Mouse (Mus musculus): ENCODE measurements at regions not wholly inside any gene's neighbourhood (a gene's known extent, or its start where the extent isn't known, plus 50 kb on each side); places are given as distances from the start of the nearest gene placed in this dataset.
"Not testable (repeated sequence)": the region's sequence is repeated elsewhere in the genome, so short reads cannot be mapped to it uniquely, and the experiment has no call there.

- no peaks in the 10 kb centered on the region for H3K27me3 ChIP-seq (ENCODE audit: control insufficient read depth, insufficient read depth, low read length)
- no peaks in the 10 kb centered on the region for H3K4me1 ChIP-seq (ENCODE audit: control insufficient read depth, insufficient read depth, low read length)
- no peaks in the 10 kb centered on the region for H3K36me3 ChIP-seq (ENCODE audit: control insufficient read depth, insufficient read depth, low read length)
- TF ChIP-seq CTCF (IDR thresholded peaks at IDR 0.05; ENCODE audit: low read depth, low read length) (no peak), POLR2A (IDR thresholded peaks at IDR 0.05; ENCODE audit: extremely low read depth, insufficient read depth, low read length) (no peak)
- H3K4me3 ChIP-seq (ENCODE audit: insufficient read depth, low read depth, low read length), result no peak overlapping the region
- no peak for DNase-seq (ENCODE audit: extremely low read depth, low read depth, low spot score)
- WGBS, result 84% methylated on average over 4 of the region's 4 CpGs
- no peaks in the 10 kb centered on the region for H3K79me2 ChIP-seq (ENCODE audit: control insufficient read depth, insufficient read depth, low read length)
- no peak overlapping the region for H3K27ac ChIP-seq (replicated peaks; ENCODE audit: insufficient read depth, low read depth, low read length)
- no peak overlapping the region for H3K9ac ChIP-seq (ENCODE audit: low read depth, low read length)
Measured at GRCm38 (mm10) chr12:15449484-15449883, 367.2 kb downstream of the Trib2 start.

- 17% methylated on average over 4 of the region's 4 CpGs for WGBS
- Histone ChIP-seq H3K27ac (replicated peaks; ENCODE audit: insufficient read depth, low read depth, low read length) (no peak overlapping the region), H3K36me3 (ENCODE audit: control insufficient read depth, insufficient read depth, low read length) (no peaks in the 10 kb centered on the region), H3K4me1 (ENCODE audit: control insufficient read depth, insufficient read depth, low read length) (no peaks in the 10 kb centered on the region), H3K4me3 (ENCODE audit: insufficient read depth, low read depth, low read length) (no peak overlapping the region), H3K79me2 (ENCODE audit: control insufficient read depth, insufficient read depth, low read length) (no peaks in the 10 kb centered on the region), H3K9ac (ENCODE audit: low read depth, low read length) (no peak overlapping the region), H3K27me3 (ENCODE audit: control insufficient read depth, insufficient read depth, low read length) (no peaks in the 10 kb centered on the region)
- TF ChIP-seq POLR2A (IDR thresholded peaks at IDR 0.05; ENCODE audit: extremely low read depth, insufficient read depth, low read length) (no peak), CTCF (IDR thresholded peaks at IDR 0.05; ENCODE audit: low read depth, low read length) (no peak)
- peak; percentile 1 for DNase-seq (ENCODE audit: extremely low read depth, low read depth, low spot score)
Measured at GRCm38 (mm10) chr12:15416180-15416766, 400.4 kb downstream of the Trib2 start.

- no peak for TF ChIP-seq POLR2A (IDR thresholded peaks at IDR 0.05; ENCODE audit: extremely low read depth, insufficient read depth, low read length)
- TF ChIP-seq CTCF (IDR thresholded peaks at IDR 0.05; ENCODE audit: low read depth, low read length), result no peak
- Histone ChIP-seq H3K4me3 (ENCODE audit: insufficient read depth, low read depth, low read length) (no peak overlapping the region), H3K9ac (ENCODE audit: low read depth, low read length) (no peak overlapping the region), H3K36me3 (ENCODE audit: control insufficient read depth, insufficient read depth, low read length) (no peaks in the 10 kb centered on the region), H3K4me1 (ENCODE audit: control insufficient read depth, insufficient read depth, low read length) (no peaks in the 10 kb centered on the region), H3K27ac (replicated peaks; ENCODE audit: insufficient read depth, low read depth, low read length) (no peak overlapping the region), H3K27me3 (ENCODE audit: control insufficient read depth, insufficient read depth, low read length) (no peaks in the 10 kb centered on the region), H3K79me2 (ENCODE audit: control insufficient read depth, insufficient read depth, low read length) (no peaks in the 10 kb centered on the region)
- no peak for DNase-seq (ENCODE audit: extremely low read depth, low read depth, low spot score)
- 72% methylated on average over 3 of the region's 3 CpGs for WGBS
Measured at GRCm38 (mm10) chr12:15410419-15410818, 406.3 kb downstream of the Trib2 start.

GRCm38 (mm10) chr12:15407577-15407976 is 409.1 kb downstream of the Trib2 start:
- not testable (repeated sequence) for H3K27ac ChIP-seq (replicated peaks; ENCODE audit: insufficient read depth, low read depth, low read length); H3K79me2 ChIP-seq (ENCODE audit: control insufficient read depth, insufficient read depth, low read length); H3K4me3 ChIP-seq (ENCODE audit: insufficient read depth, low read depth, low read length); H3K4me1 ChIP-seq (ENCODE audit: control insufficient read depth, insufficient read depth, low read length); H3K36me3 ChIP-seq (ENCODE audit: control insufficient read depth, insufficient read depth, low read length); H3K27me3 ChIP-seq (ENCODE audit: control insufficient read depth, insufficient read depth, low read length); DNase-seq (ENCODE audit: extremely low read depth, low read depth, low spot score); H3K9ac ChIP-seq (ENCODE audit: low read depth, low read length)
- WGBS, result 64% methylated on average over 3 of the region's 3 CpGs

- TF ChIP-seq CTCF (IDR thresholded peaks at IDR 0.05; ENCODE audit: low read depth, low read length) (no peak), POLR2A (IDR thresholded peaks at IDR 0.05; ENCODE audit: extremely low read depth, insufficient read depth, low read length) (no peak)
- Histone ChIP-seq H3K9ac (ENCODE audit: low read depth, low read length) (no peak overlapping the region), H3K36me3 (ENCODE audit: control insufficient read depth, insufficient read depth, low read length) (no peaks in the 10 kb centered on the region), H3K79me2 (ENCODE audit: control insufficient read depth, insufficient read depth, low read length) (no peaks in the 10 kb centered on the region), H3K4me1 (ENCODE audit: control insufficient read depth, insufficient read depth, low read length) (no peaks in the 10 kb centered on the region), H3K27ac (replicated peaks; ENCODE audit: insufficient read depth, low read depth, low read length) (no peak overlapping the region), H3K4me3 (ENCODE audit: insufficient read depth, low read depth, low read length) (no peak overlapping the region), H3K27me3 (ENCODE audit: control insufficient read depth, insufficient read depth, low read length) (no peaks in the 10 kb centered on the region)
- DNase-seq (ENCODE audit: extremely low read depth, low read depth, low spot score), result no peak
- WGBS, result 75% methylated on average over 3 of the region's 3 CpGs
Measured at GRCm38 (mm10) chr12:15392641-15393040, 424.1 kb downstream of the Trib2 start.

- TF ChIP-seq POLR2A (IDR thresholded peaks at IDR 0.05; ENCODE audit: extremely low read depth, insufficient read depth, low read length) (no peak), CTCF (IDR thresholded peaks at IDR 0.05; ENCODE audit: low read depth, low read length) (no peak)
- H3K4me1 ChIP-seq (ENCODE audit: control insufficient read depth, insufficient read depth, low read length), result no peaks in the 10 kb centered on the region
- 65% methylated on average over 1 of the region's 1 CpGs for WGBS
Measured at GRCm38 (mm10) chr12:15388574-15388973, 428.1 kb downstream of the Trib2 start.

More at GRCm38 (mm10) chr12:15388574-15388973, 428.1 kb downstream of the Trib2 start:
- DNase-seq (ENCODE audit: extremely low read depth, low read depth, low spot score), result no peak
- Histone ChIP-seq H3K27me3 (ENCODE audit: control insufficient read depth, insufficient read depth, low read length) (no peaks in the 10 kb centered on the region), H3K9ac (ENCODE audit: low read depth, low read length) (no peak overlapping the region), H3K4me3 (ENCODE audit: insufficient read depth, low read depth, low read length) (no peak overlapping the region), H3K27ac (replicated peaks; ENCODE audit: insufficient read depth, low read depth, low read length) (no peak overlapping the region), H3K36me3 (ENCODE audit: control insufficient read depth, insufficient read depth, low read length) (no peaks in the 10 kb centered on the region), H3K79me2 (ENCODE audit: control insufficient read depth, insufficient read depth, low read length) (no peaks in the 10 kb centered on the region)

Measured in liver, adult 2 months (tissue).